Mouse (Mus musculus) spleen, adult 2 months (tissue): ENCODE data around the gene Abcg2. TPM values are rescaled to one million over a fixed set of nuclear protein-coding genes. Genes with fewer than 3 reads are reported as not detected.

Source experiments
- DNase-seq, 2 experiments: peaks; one replicate each; pipeline versions ENCODE4 v3.0.0 to v3.0.0-alpha.2; 2012 to 2021; ENCODE audit warnings: low spot score in 2 of 2, low read depth in 1 of 2
- H3K27ac ChIP-seq: fragments of 200-500 bp; 2 replicates; pipeline ENCODE4 v1.5.1; 2012; ENCODE audit warnings: low read length, inconsistent platforms; ENCODE audit not compliant: insufficient read depth
- H3K27me3 ChIP-seq: fragments of 200-500 bp; 2 replicates; pipeline ENCODE4 v1.6.1; 2012; ENCODE audit warnings: mild to moderate bottlenecking, moderate library complexity, low read length, inconsistent platforms; ENCODE audit not compliant: control insufficient read depth, insufficient read depth
- H3K36me3 ChIP-seq: fragments of 200-500 bp; 2 replicates; pipeline ENCODE4 v1.6.1; 2012; ENCODE audit warnings: mild to moderate bottlenecking, low read length, inconsistent platforms; ENCODE audit not compliant: control insufficient read depth, insufficient read depth
- H3K4me1 ChIP-seq: fragments of 200-500 bp; 2 replicates; pipeline ENCODE4 v1.6.1; 2011; ENCODE audit warnings: inconsistent platforms; ENCODE audit not compliant: control insufficient read depth, insufficient read depth, insufficient read length
- H3K4me3 ChIP-seq: fragments of 200-500 bp; 2 replicates; pipeline ENCODE4 v1.5.1; 2011; ENCODE audit warnings: mild to moderate bottlenecking, inconsistent platforms; ENCODE audit not compliant: insufficient read depth, insufficient read length; ENCODE audit errors: extremely low read depth
- CTCF ChIP-seq: fragments of 200-500 bp; IDR thresholded peaks from 2 replicates; pipeline ENCODE4 v1.5.1; 2011; ENCODE audit warnings: mild to moderate bottlenecking, inconsistent platforms; ENCODE audit not compliant: insufficient read depth, insufficient read length, insufficient replicate concordance; ENCODE audit errors: extremely low read depth
- POLR2A ChIP-seq: fragments of 200-500 bp; IDR thresholded peaks from 2 replicates; pipeline ENCODE4 v1.6.1; 2011; ENCODE audit warnings: low read depth, low read length, inconsistent platforms
- WGBS: fragments of 180-500 bp; shearing (Covaris S2); methylation state at CpG from one replicate; pipeline ENCODE4 v1.1.7; 2018; 5-methylcytosine and 5-hydroxymethylcytosine counted together
- polyA plus RNA-seq: library from polyadenylated mRNA; depleted of rRNA; stranded (reverse); fragments of >200 nt; gene quantifications from 2 replicates; pipeline ENCODE4 v1.2.3, GENCODE M21; 2012; rRNA removed

Gene Abcg2
- polyA plus RNA-seq, 1 experiment = 5.1 TPM

DNA sequence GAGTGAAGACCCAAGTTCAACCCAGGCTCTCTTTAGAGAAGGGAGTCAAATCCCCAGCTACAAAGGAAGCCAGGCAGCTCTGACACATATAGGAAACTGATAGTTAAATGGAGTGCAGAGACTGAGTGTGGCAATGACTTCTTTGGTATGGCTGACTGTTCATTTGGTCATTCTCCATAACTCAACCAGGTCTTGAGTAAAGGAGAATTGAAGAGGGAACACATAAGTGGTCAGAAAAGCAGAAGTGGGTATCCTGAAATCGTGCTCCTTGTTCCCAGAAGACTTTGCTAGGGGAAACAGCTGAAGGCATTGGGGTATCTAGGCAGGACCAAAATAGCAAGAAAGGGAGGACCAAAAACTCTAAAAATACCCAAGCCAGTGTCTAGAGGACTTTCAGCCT lies 126.0 kb downstream of the Abcg2 start:
- no peaks in the 10 kb centered on the region for H3K36me3 ChIP-seq
- TF ChIP-seq POLR2A (no peak), CTCF (no peak)
- H3K4me1 ChIP-seq = no peaks in the 10 kb centered on the region
- no peaks in the 10 kb centered on the region for H3K27me3 ChIP-seq
- 6% methylated on average over 1 of the region's 1 CpGs for WGBS
- H3K4me3 ChIP-seq = no peak overlapping the region
- DNase-seq = no peak
- H3K27ac ChIP-seq = no peak overlapping the region

DNA sequence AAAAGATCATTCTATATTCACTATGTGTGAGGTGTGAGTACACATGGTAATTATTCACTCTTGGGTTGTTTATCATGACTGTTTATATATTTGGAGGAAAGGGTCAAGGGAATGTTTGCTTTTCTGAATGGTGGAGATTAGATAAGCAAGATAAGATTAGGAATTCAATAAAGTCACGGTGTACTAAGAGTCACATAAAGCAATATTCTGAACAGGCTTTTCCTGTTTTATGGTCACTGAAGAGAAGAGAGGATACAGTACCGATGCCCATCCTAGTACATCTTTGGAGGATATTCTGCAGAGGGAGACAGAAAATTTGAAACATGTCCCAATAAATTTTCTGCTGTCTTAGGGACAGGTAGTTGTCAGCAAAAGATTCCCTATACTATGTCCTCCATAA lies 127.6 kb downstream of the Abcg2 start:
- no peak for DNase-seq
- TF ChIP-seq POLR2A (no peak), CTCF (no peak)
- H3K36me3 ChIP-seq = no peaks in the 10 kb centered on the region
- no peak overlapping the region for H3K4me3 ChIP-seq
- no peaks in the 10 kb centered on the region for H3K4me1 ChIP-seq
- H3K27ac ChIP-seq = no peak overlapping the region
- WGBS = 90% methylated on average over 2 of the region's 2 CpGs
- H3K27me3 ChIP-seq = no peaks in the 10 kb centered on the region

DNA sequence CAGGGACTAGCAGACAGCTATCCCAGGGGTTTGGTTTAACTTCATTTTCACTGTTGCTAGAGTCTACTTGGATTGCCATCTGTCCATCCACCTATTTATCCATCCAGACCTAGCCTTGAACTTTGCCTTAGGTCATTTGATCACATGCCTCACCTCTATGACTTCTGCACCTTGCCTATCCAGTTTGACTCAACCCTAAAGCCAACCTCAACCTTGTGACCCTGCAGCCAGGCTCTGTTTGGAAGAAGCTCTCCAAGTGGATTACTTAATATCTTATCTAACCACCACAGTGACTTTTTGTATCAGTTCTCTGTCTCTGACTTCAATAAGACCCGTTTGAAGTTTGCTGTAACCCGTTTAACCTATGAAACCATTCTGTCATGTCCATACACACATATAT lies 149.5 kb downstream of the Abcg2 start:
- DNase-seq = no peak
- no peak overlapping the region for H3K4me3 ChIP-seq
- H3K27me3 ChIP-seq = no peaks in the 10 kb centered on the region
- 81% methylated on average over 2 of the region's 2 CpGs for WGBS
- no peaks in the 10 kb centered on the region for H3K36me3 ChIP-seq
- no peak overlapping the region for H3K27ac ChIP-seq
- H3K4me1 ChIP-seq = no peaks in the 10 kb centered on the region
- no peak for TF ChIP-seq CTCF
- TF ChIP-seq POLR2A = no peak

DNA sequence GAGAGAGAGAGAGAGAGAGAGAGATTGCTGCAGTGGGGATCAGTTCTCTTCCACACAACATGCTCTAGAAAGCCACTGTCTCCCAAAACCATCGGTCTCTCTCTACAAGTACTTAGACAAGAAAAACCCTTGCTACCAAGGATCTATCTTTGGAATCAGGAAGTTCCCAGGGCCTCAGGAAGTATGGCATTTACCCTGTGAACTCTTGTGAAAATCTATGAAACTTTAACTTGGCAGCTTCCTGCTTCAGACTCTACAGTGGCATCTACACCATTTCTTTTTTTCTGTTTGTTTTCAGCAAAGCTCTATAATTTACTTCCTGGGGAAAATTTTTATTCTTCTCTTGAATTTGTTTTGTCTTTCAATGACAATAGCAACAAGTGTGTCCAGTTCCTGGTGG lies 150.8 kb downstream of the Abcg2 start:
- no peak for TF ChIP-seq CTCF
- no peak for TF ChIP-seq POLR2A
- no peaks in the 10 kb centered on the region for H3K27me3 ChIP-seq
- no peak overlapping the region for H3K27ac ChIP-seq
- no peaks in the 10 kb centered on the region for H3K36me3 ChIP-seq
- no peaks in the 10 kb centered on the region for H3K4me1 ChIP-seq
- WGBS = 0% methylated on average over 1 of the region's 1 CpGs
- no peak for DNase-seq
- H3K4me3 ChIP-seq = no peak overlapping the region

Other genes starting within 250 kb of the Abcg2 start
- not detected in 2 replicates for gene Vmn1r30, start 141.1 kb upstream of the Abcg2 start, polyA plus RNA-seq
- not detected in 2 replicates for gene Vmn1r31, start 109.2 kb upstream of the Abcg2 start, polyA plus RNA-seq
- 20.0 and 21.3 TPM in 2 replicates for gene Herc3, start 246.9 kb downstream of the Abcg2 start, polyA plus RNA-seq